Mouse (Mus musculus): ENCODE results near the gene Epha8. TPM values are rescaled to one million over a fixed set of nuclear protein-coding genes. Genes with fewer than 3 reads are reported as not detected.
A peak's percentile ranks its signal among the peaks of the same experiment; 100 is the strongest.

Epha8 gene
- polyA plus RNA-seq, 1 experiment from 2014 or later, result 13.9 TPM

DNA sequence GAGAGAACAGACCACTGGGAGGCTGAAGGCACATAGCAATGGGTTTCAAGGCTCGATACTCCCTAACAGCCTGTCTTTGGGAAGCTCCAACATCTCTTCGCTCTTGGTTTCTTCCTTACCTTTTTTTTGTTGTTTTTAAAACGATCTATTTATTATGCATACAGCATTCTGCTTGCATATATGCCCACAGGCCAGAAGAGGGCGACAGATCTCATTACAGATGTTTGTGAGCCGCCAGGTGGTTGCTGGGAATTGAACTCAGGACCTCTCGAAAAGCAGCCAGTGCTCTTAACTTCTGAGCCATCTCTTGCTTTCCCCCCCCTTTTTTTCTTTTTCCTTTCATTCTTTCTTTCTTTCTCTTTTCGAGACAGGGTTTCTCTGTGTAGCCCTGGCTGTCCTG lies 57.5 kb downstream of the Epha8 start:
- peaks cover 35% of the 10 kb centered on the region for H3K27me3 ChIP-seq (replicated peaks)
- no peak for ATAC-seq (ENCODE audit: low FRiP score)

DNA sequence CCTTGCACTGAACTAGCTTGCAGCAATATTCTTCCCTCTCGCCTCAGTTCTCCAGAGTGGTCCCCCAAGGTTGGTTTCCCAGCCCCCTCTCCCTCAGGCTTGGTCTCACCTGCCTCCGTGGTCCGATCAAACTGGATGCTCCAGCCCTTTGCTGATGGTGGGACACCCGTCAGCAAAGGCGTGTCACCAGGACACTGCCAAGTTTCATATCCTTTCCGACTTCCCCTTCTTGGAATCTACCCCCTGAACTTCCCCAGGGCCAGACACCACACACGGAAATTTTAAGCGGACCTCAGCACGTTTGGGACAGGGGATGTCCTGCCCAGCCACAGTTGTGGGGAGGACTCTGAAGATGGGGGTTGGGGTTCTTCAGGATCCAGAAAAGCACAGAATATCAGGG lies 58.0 kb downstream of the Epha8 start, which contains the start of gene C1qa:
Gene C1qa (minus strand): TSS at position 167 of the 400 bp plus-strand sequence.
- H3K9me3 ChIP-seq (replicated peaks), result no peaks in the 10 kb centered on the region
- peaks cover 30% of the 10 kb centered on the region for H3K27me3 ChIP-seq (replicated peaks)
- H3K36me3 ChIP-seq, result no peaks in the 10 kb centered on the region
- 83% methylated on average over 9 of the region's 9 CpGs for WGBS
- no peak within 1 kb of the TSS; the same call in 1 of the 2 replicates for H3K27ac ChIP-seq (replicated peaks)
- no peak within 1 kb of the TSS for H3K4me2 ChIP-seq
- no peak within 1 kb of the TSS for H3K9ac ChIP-seq (replicated peaks)
- no peak for ATAC-seq (ENCODE audit: low FRiP score)
- peaks cover 14% of the 10 kb centered on the region for H3K4me1 ChIP-seq
- no peak within 1 kb of the TSS for H3K4me3 ChIP-seq (replicated peaks)

More for the DNA sequence above, 57.5 kb downstream of the Epha8 start:
- Histone ChIP-seq H3K4me3 (replicated peaks) (no peak overlapping the region), H3K36me3 (no peaks in the 10 kb centered on the region), H3K9me3 (replicated peaks) (no peaks in the 10 kb centered on the region), H3K4me2 (no peak overlapping the region), H3K9ac (replicated peaks) (no peak overlapping the region), H3K27ac (replicated peaks) (no peak overlapping the region), H3K4me1 (peaks cover 12% of the 10 kb centered on the region)
- WGBS, result 73% methylated on average over 7 of the region's 7 CpGs

DNA sequence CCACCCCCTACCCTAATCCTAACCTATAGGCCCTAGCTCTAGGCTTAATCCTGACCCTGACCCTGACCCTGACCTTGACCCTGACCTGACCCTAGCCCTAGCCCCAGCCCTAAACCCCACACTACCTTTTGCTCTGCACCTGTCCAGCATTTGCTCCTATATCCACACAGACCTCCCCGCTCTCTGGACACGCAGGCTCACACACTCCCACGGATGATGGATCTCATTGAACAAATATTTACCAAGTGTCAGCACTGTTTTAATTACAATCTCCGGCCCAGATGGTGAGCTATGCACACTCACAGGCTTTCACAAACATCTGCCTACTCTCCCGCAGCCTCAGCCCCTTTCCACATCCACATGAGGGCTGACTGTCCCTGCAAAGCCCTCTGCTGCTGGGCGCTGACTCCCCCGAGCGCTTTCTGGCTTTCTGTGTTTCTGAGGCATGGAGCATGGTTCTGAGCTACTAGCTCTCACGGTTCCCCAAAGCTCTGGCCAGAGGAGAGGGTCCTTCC lies 58.5 kb downstream of the Epha8 start:
- Histone ChIP-seq H3K9me3 (replicated peaks) (no peaks in the 10 kb centered on the region), H3K4me1 (peaks cover 14% of the 10 kb centered on the region), H3K27ac (replicated peaks) (no peak overlapping the region; the same call in 1 of the 2 replicates), H3K36me3 (no peaks in the 10 kb centered on the region), H3K4me2 (no peak overlapping the region), H3K9ac (replicated peaks) (no peak overlapping the region), H3K4me3 (replicated peaks) (no peak overlapping the region), H3K27me3 (replicated peaks) (peaks cover 30% of the 10 kb centered on the region)
- no peak for ATAC-seq (ENCODE audit: low FRiP score)
- WGBS, result 66% methylated on average over 9 of the region's 9 CpGs

DNA sequence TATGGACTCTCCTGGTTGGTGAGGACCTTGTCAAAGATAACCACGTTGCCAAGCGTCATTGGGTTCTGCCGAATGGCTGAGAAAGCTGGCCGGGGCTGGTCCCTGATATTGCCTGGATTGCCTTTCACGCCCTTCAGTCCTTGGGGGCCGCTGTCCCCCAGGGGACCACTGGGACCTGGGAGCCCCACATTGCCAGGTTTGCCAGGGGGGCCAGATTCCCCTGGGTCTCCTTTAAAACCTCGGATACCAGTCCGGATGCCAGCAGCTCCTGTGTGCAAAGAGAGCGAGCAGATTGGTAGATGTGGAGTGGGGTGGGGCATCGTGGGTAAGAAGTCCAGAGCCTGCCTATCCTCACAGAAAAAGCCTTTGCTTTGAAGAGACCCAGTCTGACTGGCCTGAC lies 60.2 kb downstream of the Epha8 start:
- peaks cover 40% of the 10 kb centered on the region for H3K27me3 ChIP-seq (replicated peaks)
- no peaks in the 10 kb centered on the region for H3K9me3 ChIP-seq (replicated peaks)
- H3K4me3 ChIP-seq (replicated peaks), result no peak overlapping the region
- H3K36me3 ChIP-seq, result no peaks in the 10 kb centered on the region
- peaks cover 14% of the 10 kb centered on the region for H3K4me1 ChIP-seq
- ATAC-seq (ENCODE audit: low FRiP score), result no peak
- H3K27ac ChIP-seq (replicated peaks), result no peak overlapping the region
- WGBS, result 32% methylated on average over 10 of the region's 10 CpGs
- H3K9ac ChIP-seq (replicated peaks), result no peak overlapping the region
- H3K4me2 ChIP-seq, result peak overlapping the region; percentile 48

DNA sequence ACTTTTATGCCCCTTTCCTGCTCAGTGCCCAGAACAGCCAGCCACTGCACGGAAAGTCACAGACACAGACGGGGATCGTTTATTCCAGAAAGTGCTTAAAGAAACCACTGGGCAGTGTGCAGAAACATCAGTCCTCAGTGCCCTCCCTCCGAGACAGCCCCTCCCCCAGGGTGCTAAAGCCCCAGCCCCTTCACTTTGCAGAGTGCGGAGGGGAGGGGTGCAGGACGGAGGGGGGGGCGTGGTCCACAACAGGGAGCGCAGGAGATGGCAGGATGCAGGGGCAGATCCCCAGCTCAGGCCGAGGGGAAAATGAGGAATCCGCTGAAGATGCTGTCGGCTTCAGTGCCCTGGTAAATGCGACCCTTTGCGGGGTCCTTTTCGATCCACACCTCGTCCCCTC lies 60.8 kb downstream of the Epha8 start:
- Histone ChIP-seq H3K4me3 (replicated peaks) (no peak overlapping the region), H3K9me3 (replicated peaks) (no peaks in the 10 kb centered on the region), H3K27me3 (replicated peaks) (peaks cover 46% of the 10 kb centered on the region), H3K9ac (replicated peaks) (no peak overlapping the region), H3K4me1 (peaks cover 14% of the 10 kb centered on the region), H3K27ac (replicated peaks) (no peak overlapping the region), H3K4me2 (peak overlapping the region; percentile 48), H3K36me3 (no peaks in the 10 kb centered on the region)
- ATAC-seq (ENCODE audit: low FRiP score), result no peak
- WGBS, result 5% methylated on average over 15 of the region's 15 CpGs

DNA sequence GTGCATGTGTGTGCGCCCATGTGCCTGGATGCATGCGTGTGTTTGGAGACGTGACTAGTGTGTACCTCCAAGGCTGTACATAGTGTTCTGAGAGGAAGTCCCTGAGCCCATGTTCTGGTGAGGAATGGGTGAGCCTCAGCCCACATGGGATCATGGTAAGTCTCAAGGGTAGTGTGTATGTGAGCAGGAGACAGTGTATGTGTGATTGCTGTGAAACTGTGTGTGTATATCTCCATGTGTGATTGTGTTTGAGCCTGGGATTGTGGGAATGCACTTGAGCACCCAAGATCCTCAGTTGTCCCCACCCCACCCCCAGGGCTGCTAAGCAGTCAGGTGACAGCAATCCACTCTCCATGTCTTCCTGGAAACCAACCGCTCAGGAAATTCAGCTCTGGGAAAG lies 61.8 kb downstream of the Epha8 start:
- Histone ChIP-seq H3K27me3 (replicated peaks) (peaks cover 48% of the 10 kb centered on the region), H3K9ac (replicated peaks) (no peak overlapping the region), H3K4me3 (replicated peaks) (no peak overlapping the region), H3K4me1 (peaks cover 14% of the 10 kb centered on the region), H3K36me3 (no peaks in the 10 kb centered on the region), H3K4me2 (no peak overlapping the region), H3K27ac (replicated peaks) (no peak overlapping the region), H3K9me3 (replicated peaks) (no peaks in the 10 kb centered on the region)
- 73% methylated on average over 4 of the region's 4 CpGs for WGBS
- ATAC-seq (ENCODE audit: low FRiP score), result no peak

DNA sequence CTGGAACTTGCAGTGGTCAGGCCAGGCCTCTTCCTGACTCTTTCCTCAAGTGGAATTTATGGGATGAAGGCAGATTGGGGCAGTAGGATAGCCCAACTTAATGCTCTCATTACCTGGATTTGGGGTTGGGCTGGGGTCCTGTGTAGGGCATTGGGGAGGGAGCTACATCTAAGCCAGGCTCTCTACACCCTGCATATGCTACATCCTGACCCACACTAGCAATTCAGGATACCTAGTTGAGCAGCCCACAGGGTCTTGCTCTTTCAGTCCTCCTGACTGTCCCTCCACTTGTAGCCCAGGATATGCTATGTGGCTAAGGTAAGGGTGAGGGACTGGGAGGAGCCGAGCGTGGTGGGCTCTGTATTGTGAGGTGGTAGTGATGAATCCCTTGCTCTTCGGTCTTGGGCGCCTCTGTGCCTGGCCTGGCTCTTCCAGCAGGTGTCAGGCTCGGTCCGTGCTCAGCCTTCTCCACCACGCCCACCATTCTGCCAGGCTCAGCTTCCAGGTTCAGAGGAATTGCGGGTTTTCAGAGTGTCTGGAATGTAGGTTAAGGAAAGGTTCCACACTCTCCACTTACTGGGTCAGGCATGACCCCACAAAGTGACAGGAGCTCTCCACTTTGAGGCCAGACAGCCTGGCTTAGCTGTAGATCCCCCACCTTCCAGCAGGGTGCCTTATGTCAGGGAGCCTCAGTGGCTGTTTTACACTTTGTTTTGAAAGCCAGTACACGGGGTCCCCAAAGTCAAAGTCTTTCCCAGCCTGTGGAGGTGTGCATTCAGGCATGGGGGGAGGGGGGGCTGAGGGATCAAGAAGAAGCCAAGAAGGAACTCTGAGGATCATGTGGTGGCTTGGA lies 62.7 kb downstream of the Epha8 start:
- Histone ChIP-seq H3K9ac (replicated peaks) (no peak overlapping the region), H3K27me3 (replicated peaks) (peaks cover 48% of the 10 kb centered on the region)

DNA sequence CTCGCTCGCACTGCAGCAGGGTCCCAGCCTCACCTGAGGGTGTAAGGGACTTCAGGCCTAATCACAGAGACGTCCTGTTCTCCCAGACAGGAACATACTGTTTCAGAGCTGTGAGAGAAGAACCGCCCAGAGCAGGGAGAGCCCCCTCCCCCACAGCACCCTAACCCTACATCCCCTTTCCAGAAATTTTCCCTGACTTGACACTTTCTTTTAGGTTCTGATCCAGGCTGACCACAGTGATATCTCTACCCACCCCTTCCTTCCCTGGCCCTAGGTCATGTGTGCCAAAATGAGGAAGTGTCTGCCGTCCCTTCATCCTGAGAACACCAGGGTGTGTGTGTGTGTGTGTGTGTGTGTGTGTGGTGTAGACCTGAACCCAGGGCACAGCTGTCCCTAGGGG lies 63.8 kb downstream of the Epha8 start, which contains the start of gene C1qc:
Gene C1qc (minus strand): TSS at position 255 of the 400 bp plus-strand sequence.
- Histone ChIP-seq H3K4me3 (replicated peaks) (no peak within 1 kb of the TSS), H3K9ac (replicated peaks) (no peak within 1 kb of the TSS), H3K36me3 (no peaks in the 10 kb centered on the region), H3K4me2 (no peak within 1 kb of the TSS), H3K27me3 (replicated peaks) (peaks cover 48% of the 10 kb centered on the region), H3K27ac (replicated peaks) (no peak within 1 kb of the TSS), H3K9me3 (replicated peaks) (no peaks in the 10 kb centered on the region), H3K4me1 (peaks cover 14% of the 10 kb centered on the region)
- 74% methylated on average over 5 of the region's 5 CpGs for WGBS
- ATAC-seq (ENCODE audit: low FRiP score), result no peak

More for the DNA sequence above, 62.7 kb downstream of the Epha8 start:
- H3K4me3 ChIP-seq (replicated peaks), result no peak overlapping the region
- peaks cover 14% of the 10 kb centered on the region for H3K4me1 ChIP-seq
- no peak overlapping the region for H3K4me2 ChIP-seq
- H3K9me3 ChIP-seq (replicated peaks), result no peaks in the 10 kb centered on the region
- H3K27ac ChIP-seq (replicated peaks), result no peak overlapping the region
- ATAC-seq (ENCODE audit: low FRiP score), result peak; percentile 77
- WGBS, result 4% methylated on average over 9 of the region's 9 CpGs
- no peaks in the 10 kb centered on the region for H3K36me3 ChIP-seq

DNA sequence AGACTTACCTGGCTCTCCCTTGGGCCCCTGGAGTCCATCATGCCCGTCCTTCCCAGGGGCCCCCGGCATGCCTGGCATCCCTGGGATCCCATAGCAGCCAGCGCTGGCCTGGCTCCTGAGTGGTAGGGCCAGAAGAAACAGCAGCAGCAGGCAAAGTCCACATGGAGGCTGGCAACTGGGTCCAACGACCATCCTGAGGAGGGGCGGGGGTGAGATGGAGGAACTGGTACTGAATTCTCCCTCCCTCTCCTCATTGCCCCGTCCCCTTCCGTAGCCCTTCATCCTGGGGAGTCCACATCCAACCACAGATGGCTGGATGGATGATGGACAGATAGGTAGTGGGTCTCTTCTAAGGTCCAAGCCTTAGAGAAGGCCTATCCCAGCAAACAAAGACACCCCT lies 64.2 kb downstream of the Epha8 start:
- Histone ChIP-seq H3K4me3 (replicated peaks) (no peak overlapping the region), H3K9me3 (replicated peaks) (no peaks in the 10 kb centered on the region), H3K36me3 (no peaks in the 10 kb centered on the region), H3K9ac (replicated peaks) (no peak overlapping the region), H3K4me1 (peaks cover 14% of the 10 kb centered on the region), H3K27me3 (replicated peaks) (peaks cover 48% of the 10 kb centered on the region), H3K4me2 (no peak overlapping the region), H3K27ac (replicated peaks) (no peak overlapping the region)
- no peak for ATAC-seq (ENCODE audit: low FRiP score)
- 54% methylated on average over 7 of the region's 7 CpGs for WGBS

DNA sequence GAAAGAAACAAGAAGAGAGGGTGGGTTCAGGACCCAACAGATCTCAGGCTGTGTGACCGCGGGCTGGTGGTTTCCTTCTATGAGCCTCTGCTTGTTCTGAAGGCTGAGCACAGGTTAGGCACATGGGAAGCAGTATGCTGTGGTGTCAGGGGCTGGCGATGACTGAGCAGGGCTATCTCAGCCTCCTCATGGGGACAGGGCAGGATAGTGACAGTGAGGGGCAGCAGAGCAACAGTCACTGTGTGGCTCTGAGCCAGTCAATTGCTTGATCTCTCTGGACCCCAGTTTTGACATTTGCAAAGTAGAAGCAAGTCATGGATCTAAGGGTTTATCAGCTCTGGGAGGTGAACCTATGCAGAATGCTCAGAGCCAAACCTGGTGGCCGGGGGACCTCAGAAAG lies 65.5 kb downstream of the Epha8 start:
- H3K9ac ChIP-seq (replicated peaks), result no peak overlapping the region
- H3K36me3 ChIP-seq, result no peaks in the 10 kb centered on the region
- H3K27me3 ChIP-seq (replicated peaks), result peaks cover 35% of the 10 kb centered on the region
- no peak for ATAC-seq (ENCODE audit: low FRiP score)
- no peak overlapping the region for H3K27ac ChIP-seq (replicated peaks)
- peaks cover 15% of the 10 kb centered on the region for H3K4me1 ChIP-seq
- H3K4me3 ChIP-seq (replicated peaks), result no peak overlapping the region
- H3K9me3 ChIP-seq (replicated peaks), result no peaks in the 10 kb centered on the region
- 88% methylated on average over 4 of the region's 4 CpGs for whole genome bisulfite sequencing
- H3K4me2 ChIP-seq, result no peak overlapping the region

DNA sequence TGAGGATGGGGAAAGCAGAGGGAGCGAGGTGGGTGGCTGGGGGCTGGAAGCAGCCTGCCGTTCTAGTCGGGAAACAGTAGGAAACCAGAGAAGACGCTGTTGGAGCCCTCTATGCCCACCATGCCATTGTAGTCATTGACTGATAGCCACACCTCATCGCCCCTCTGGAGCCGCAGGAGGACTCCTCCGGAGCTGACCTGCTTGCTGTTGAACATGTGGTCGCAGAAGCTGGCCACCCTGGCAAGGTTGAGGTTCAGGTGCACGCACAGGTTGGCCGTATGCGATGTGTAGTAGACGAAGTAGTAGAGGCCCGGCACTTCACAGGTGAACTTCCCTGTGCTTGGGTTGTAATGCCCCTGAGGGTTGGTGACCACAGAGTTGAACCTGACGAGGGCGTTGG lies 66.6 kb downstream of the Epha8 start:
- ATAC-seq (ENCODE audit: low FRiP score), result no peak
- 90% methylated on average over 15 of the region's 15 CpGs for WGBS

DNA sequence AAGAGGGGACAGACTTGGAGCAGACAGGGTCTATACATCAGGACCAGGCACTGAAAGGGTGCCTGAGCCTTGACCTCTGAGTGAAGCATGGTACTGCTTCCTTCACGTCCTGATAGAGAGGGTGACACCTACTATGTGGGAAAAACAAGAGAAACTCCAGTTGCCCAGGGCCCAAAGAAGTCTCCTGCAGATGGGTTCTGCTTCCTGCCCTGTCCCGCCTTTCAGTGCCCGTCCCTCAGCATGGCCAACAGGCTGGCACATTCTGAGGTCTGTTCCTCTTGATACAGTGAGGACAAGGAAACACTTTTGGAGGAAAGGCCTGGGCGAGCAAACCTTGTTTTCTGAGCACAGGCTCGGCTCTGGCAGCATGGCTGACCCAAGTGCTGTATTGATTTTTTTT lies 68.9 kb downstream of the Epha8 start:
- no peaks in the 10 kb centered on the region for H3K36me3 ChIP-seq
- 77% methylated on average over 5 of the region's 5 CpGs for WGBS
- H3K4me1 ChIP-seq, result peaks cover 8% of the 10 kb centered on the region; the same call in 1 of the 2 replicates
- no peaks in the 10 kb centered on the region for H3K9me3 ChIP-seq (replicated peaks)
- H3K27ac ChIP-seq (replicated peaks), result no peak overlapping the region
- peaks cover 15% of the 10 kb centered on the region; the same call in 1 of the 2 replicates for H3K27me3 ChIP-seq (replicated peaks)
- H3K9ac ChIP-seq (replicated peaks), result no peak overlapping the region
- no peak for ATAC-seq (ENCODE audit: low FRiP score)
- H3K4me3 ChIP-seq (replicated peaks), result no peak overlapping the region
- H3K4me2 ChIP-seq, result no peak overlapping the region

More for the DNA sequence above, 66.6 kb downstream of the Epha8 start:
- H3K27me3 ChIP-seq (replicated peaks), result peaks cover 27% of the 10 kb centered on the region; the same call in 1 of the 2 replicates
- H3K9me3 ChIP-seq (replicated peaks), result no peaks in the 10 kb centered on the region
- H3K27ac ChIP-seq (replicated peaks), result no peak overlapping the region
- no peak overlapping the region for H3K4me3 ChIP-seq (replicated peaks)
- H3K4me2 ChIP-seq, result no peak overlapping the region
- no peak overlapping the region for H3K9ac ChIP-seq (replicated peaks)
- no peaks in the 10 kb centered on the region for H3K36me3 ChIP-seq
- H3K4me1 ChIP-seq, result peaks cover 13% of the 10 kb centered on the region
